Mouse (Mus musculus) testis, adult 2 months (tissue): ENCODE measurements at regions not wholly inside any gene's neighbourhood (a gene's known extent, or its start where the extent isn't known, plus 50 kb on each side); places are given as distances from the start of the nearest gene placed in this dataset.

Source experiments
- H3K27ac ChIP-seq: fragments of 200-500 bp; 2 replicates; pipeline ENCODE4 v1.5.1; 2012; ENCODE audit warnings: low read depth, low read length; ENCODE audit not compliant: control insufficient read depth, insufficient read depth
- H3K27me3 ChIP-seq: fragments of 200-500 bp; 2 replicates; pipeline ENCODE4 v1.6.1; 2012; ENCODE audit warnings: mild to moderate bottlenecking, low read length, moderate library complexity; ENCODE audit not compliant: control insufficient read depth, insufficient read depth
- H3K36me3 ChIP-seq: fragments of 200-500 bp; 2 replicates; pipeline ENCODE4 v1.6.1; 2012; ENCODE audit warnings: mild to moderate bottlenecking, low read length; ENCODE audit not compliant: control insufficient read depth, insufficient read depth
- H3K4me1 ChIP-seq: fragments of 200-500 bp; 2 replicates; pipeline ENCODE4 v1.6.1; 2012; ENCODE audit warnings: low read length; ENCODE audit not compliant: control insufficient read depth, insufficient read depth
- H3K4me3 ChIP-seq: fragments of 200-500 bp; 2 replicates; pipeline ENCODE4 v1.5.1; 2012; ENCODE audit warnings: low read depth, mild to moderate bottlenecking, low read length, moderate library complexity, mixed read lengths; ENCODE audit not compliant: control insufficient read depth
- CTCF ChIP-seq: fragments of 200-500 bp; IDR thresholded peaks from 2 replicates; pipeline ENCODE4 v1.5.1; 2012; ENCODE audit warnings: low read depth, mild to moderate bottlenecking, inconsistent platforms, low read length, moderate library complexity; ENCODE audit not compliant: control insufficient read depth, insufficient read depth, insufficient replicate concordance
- POLR2A ChIP-seq: fragments of 200-500 bp; IDR thresholded peaks from 2 replicates; pipeline ENCODE4 v1.6.1; 2012; ENCODE audit warnings: low read depth, mild to moderate bottlenecking, inconsistent platforms, low read length, moderate library complexity; ENCODE audit not compliant: control insufficient read depth

DNA sequence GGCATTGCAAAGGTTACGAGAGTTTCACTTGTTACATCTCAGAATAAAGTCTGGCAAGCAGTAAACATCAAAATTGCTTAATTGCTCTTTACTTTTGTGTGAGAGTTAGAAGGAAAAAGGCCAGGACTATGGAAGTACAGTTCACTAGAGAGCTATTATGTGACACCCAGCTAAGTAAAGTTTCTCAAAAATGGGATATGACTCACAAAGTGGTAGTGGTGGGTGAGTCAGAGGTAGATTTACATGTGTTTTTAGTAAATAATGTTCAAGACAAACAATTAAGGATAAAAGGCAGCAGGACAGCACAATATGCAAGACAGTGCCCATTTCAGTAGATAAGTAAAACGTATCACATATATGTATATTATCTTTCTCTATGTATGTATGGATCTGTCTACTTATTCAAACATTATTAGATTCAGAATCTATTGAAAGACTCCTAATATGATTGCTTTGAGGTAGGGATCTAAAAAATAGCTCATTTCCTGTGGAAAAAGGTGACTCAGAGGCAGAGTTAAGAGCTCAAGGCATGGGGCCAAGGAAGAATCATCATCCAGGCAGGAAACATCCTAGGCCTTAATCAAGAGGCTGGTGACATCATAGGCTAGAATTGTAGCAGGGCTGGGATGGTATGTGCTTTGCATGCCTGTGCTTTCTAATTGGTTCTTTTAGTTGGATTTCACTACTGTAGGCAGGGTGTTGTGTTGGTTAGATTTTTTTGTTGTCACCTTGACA lies 211.2 kb downstream of the C1d start:
- no peaks in the 10 kb centered on the region for H3K27me3 ChIP-seq
- TF ChIP-seq CTCF (no peak), POLR2A (no peak)

DNA sequence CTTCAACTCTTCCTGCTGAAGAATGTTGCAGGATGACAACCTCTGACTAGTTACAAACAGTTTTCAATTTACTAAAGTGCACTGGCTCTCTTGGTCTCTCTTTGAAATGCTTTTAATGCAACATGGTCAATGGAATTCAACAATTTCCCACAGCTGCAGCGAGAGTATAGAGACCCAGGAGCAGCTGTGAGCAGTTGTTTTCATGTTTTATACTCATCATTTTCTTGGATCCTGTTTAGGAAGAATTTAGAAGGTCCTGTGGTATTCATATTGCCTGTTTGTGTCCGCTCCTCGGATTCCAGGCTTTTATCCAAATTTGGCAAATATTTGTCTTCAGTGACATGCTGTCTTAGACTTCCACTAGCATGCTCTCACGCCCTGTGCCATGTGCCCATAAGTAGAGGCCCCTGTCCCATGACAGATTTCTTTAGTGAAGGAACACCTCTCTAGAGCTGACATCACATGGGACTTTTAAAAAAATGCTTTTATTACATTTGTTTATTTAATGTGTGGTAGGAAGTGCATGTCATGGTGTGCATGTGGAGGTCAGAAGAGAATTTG lies 224.1 kb downstream of the C1d start:
- Histone ChIP-seq H3K27me3 (no peaks in the 10 kb centered on the region), H3K4me3 (no peak overlapping the region), H3K27ac (no peak overlapping the region), H3K4me1 (no peaks in the 10 kb centered on the region), H3K36me3 (no peaks in the 10 kb centered on the region)
- TF ChIP-seq CTCF (no peak), POLR2A (no peak)

More for the DNA sequence above, 211.2 kb downstream of the C1d start:
- Histone ChIP-seq H3K4me3 (no peak overlapping the region), H3K4me1 (no peaks in the 10 kb centered on the region), H3K27ac (no peak overlapping the region), H3K36me3 (no peaks in the 10 kb centered on the region)

DNA sequence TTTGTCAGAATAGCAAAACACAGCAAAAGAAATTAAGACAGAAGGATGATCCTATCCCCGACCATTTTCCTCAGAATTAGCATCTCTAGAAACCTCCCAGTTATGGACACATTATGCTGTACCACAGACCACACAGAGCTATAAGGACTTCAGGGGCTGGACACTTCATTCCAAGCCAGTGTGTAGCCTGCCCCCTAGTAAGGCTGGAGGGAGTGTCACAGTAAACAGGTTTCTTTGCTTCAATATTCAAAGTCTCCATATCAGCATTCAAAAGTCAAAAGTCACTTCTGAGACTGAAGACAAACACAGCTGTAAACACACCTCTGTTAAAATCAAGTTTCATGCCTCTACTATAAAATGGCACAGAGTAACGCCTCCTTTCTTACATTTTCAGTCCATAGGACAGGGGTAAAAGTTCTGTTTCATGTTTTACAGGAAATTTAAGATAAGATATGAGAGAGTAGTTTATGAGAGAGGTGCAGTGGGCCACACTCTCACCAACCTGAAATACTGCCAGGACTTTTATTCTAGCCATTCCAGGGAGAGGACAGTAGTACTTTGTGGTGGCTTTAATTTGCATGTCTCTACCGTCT lies 226.6 kb downstream of the C1d start:
- Histone ChIP-seq H3K4me1 (no peaks in the 10 kb centered on the region), H3K36me3 (no peaks in the 10 kb centered on the region), H3K4me3 (no peak overlapping the region), H3K27ac (no peak overlapping the region), H3K27me3 (no peaks in the 10 kb centered on the region)
- TF ChIP-seq CTCF (no peak), POLR2A (no peak)

DNA sequence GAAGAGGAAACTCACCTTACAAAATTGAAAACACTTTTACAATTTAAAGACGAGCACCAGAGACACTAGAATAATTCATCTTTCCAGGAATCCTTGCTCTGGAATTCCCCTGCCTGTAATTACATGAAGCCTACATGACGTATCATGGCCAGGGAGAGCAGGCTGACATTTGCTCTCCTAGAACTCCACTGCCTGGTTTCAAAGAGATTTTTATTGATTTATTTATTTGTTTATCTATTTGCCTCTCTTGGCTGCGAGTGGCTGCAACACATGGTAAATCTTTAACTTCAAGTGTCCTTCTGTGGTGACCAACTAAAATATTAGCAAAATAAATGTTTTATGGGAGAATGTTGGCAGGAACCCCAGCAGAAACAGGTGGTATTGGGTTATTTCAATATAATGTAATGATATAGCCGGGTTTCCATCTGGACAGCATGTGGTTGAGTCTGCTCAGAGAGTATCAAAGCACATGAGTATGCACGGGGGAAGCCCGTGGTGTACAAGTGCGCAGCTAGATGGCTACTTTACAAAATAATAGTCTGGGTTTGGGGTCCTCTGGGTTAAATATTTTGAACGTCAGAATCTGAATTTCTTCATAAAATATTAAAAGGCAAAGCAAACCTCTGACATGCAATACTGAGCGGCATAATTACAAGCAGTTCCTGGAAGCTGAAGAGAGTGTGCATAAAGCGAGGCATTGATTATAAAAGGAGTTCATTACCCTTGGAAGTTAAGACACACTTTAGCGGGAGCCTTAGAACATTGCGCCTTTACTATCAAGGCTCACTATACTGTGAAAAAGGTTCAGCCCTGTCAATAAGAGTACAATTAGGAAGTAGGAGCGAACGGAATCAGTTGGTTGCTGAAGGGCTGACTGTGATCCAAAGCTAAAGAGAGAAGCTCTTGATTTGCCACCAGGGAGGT lies 244.0 kb downstream of the C1d start:
- Histone ChIP-seq H3K4me1 (no peaks in the 10 kb centered on the region), H3K27me3 (no peaks in the 10 kb centered on the region), H3K36me3 (no peaks in the 10 kb centered on the region), H3K27ac (no peak overlapping the region), H3K4me3 (no peak overlapping the region)
- TF ChIP-seq POLR2A: no peak
- no peak for TF ChIP-seq CTCF

DNA sequence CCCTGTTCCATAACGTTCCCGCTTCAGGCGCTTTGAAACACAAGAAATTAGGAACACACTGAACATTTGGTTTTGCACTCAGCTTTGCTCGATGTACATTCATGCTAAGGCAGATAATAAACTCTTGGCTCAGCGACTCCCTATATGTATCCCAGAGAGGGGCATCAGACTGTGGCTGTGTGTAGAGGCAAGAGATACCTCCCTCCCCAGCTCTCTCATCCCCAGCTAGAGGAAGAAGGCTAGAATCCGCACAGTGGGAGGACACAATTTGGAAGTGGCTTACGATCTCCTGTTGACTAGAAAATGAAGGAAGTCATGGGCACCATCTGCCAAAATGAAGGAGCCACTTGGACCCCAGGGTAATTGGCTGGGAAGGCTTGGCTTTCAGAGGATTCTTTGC lies 244.7 kb downstream of the C1d start:
- H3K36me3 ChIP-seq: no peaks in the 10 kb centered on the region
- no peak for TF ChIP-seq CTCF
- no peak for TF ChIP-seq POLR2A
- no peak overlapping the region for H3K27ac ChIP-seq
- no peaks in the 10 kb centered on the region for H3K4me1 ChIP-seq
- no peaks in the 10 kb centered on the region for H3K27me3 ChIP-seq
- no peak overlapping the region for H3K4me3 ChIP-seq

DNA sequence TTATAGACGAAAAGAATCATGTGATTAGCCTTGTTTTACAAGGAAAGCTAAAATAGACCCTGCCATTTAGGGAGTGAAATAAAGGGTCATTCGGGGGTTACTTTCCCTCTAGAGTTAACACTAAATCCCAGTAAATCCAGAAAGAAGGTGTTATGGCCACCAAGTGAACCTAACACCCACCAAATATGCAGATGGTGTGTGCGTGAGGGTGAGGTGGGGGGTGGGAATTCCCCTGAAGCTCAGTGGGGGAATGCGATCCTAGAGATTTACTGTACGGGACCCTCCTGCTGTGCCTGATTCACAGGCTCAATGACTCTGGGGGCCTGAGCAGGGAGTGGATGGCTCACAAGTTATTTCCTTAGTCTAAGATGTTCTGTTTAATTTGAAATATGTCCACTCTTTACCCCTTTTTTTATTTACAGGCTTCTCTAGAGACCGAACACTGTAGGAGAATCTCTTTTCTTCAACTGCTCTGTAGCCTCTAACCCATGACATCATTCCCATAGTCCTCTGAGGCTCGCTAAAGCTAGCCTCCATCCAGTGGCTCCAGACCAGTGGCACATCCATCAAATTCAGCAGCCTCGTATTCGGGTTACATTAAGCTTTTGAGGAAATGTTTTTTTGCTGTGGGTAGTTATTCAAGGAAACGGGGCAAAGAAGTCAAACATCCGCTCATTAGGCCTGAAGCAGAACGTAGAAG lies 265.0 kb downstream of the C1d start:
- H3K36me3 ChIP-seq: no peaks in the 10 kb centered on the region
- H3K27me3 ChIP-seq: no peaks in the 10 kb centered on the region
- TF ChIP-seq POLR2A (no peak), CTCF (no peak)
- H3K4me1 ChIP-seq: peaks cover 2% of the 10 kb centered on the region; the same call in 1 of the 2 replicates
- no peak overlapping the region for H3K4me3 ChIP-seq
- no peak overlapping the region for H3K27ac ChIP-seq

DNA sequence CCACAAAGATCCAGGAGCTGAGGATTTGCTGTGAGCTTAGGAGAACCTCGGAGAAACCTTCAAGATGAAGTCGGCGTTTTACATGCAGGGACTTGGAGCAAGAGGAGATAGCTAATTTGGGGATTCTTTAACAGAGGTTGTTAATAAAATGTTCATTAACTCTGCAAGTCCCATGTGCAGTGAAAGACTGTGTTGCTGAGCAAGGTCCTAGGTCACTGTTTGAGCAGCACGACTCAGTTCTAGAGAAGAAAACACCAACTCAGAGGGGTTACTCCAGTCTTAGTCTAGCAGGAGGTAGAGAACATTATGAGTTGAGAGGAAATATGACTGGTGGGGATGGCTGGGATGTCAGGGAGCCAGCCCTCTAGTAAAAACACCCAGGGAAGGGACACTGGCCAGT lies 265.9 kb downstream of the C1d start:
- Histone ChIP-seq H3K36me3 (no peaks in the 10 kb centered on the region), H3K27ac (no peak overlapping the region), H3K27me3 (no peaks in the 10 kb centered on the region), H3K4me3 (no peak overlapping the region), H3K4me1 (peaks cover 2% of the 10 kb centered on the region; the same call in 1 of the 2 replicates)
- no peak for TF ChIP-seq CTCF
- no peak for TF ChIP-seq POLR2A
